Mouse (Mus musculus) sigmoid colon, adult 10 weeks (tissue): ENCODE data around the gene Syt3. TPM values are rescaled to one million over a fixed set of nuclear protein-coding genes. Genes with fewer than 3 reads are reported as not detected.

ENCODE experiments used
- polyA plus RNA-seq: library from polyadenylated mRNA; stranded (reverse); fragments of 350-450 nt; fragmentation: Illumina TruSeq; extraction: RNeasy Lipid Tissue Mini Kit (QIAGEN cat#74804); gene quantifications from one replicate; pipeline ENCODE4 v1.2.3, GENCODE M21; 2014; ENCODE audit warnings: low read depth, low replicate concordance

The Syt3 gene
- not detected for polyA plus RNA-seq

GRCm38 (mm10) chr7:44383980-44384715 is at the start of gene Syt3:
TSS of gene Syt3 (plus strand) at chr7:44384102.

DNA sequence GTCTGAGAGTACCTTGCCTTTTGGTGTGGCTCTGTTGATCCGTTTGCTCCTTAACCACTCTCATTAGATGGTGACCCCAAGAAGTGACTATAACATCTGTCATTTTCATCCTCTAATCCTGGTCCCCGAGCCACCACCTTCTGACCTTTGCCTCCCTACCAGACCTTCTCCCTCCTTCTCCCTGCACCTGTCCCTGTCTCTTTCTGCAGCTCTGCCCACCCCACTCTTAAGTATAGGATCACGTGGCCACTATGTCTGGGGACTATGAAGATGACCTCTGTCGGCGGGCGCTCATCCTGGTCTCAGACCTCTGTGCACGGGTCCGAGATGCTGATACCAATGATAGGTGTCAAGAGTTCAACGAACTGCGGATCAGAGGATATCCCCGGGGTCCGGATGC is 1.8 kb downstream of the Syt3 start, which contains the start of gene 1700008O03Rik:
Gene 1700008O03Rik, minus strand, starts transcription at position 101 of the 400 bp plus-strand sequence.

GRCm38 (mm10) chr7:44428968-44429521 is 45.1 kb downstream of the Syt3 start, which contains the start of gene Lrrc4b:
TSS of gene Lrrc4b (plus strand) at chr7:44429018.

Other genes starting within 250 kb of the Syt3 start
- not detected for gene Klk1b16, start 247.3 kb upstream of the Syt3 start, polyA plus RNA-seq
- gene Klk1b24, start 195.9 kb upstream of the Syt3 start, polyA plus RNA-seq = not detected
- not detected for gene Klk1b3, start 185.9 kb upstream of the Syt3 start, polyA plus RNA-seq
- gene Klk1b4, start 176.7 kb upstream of the Syt3 start, polyA plus RNA-seq = not detected
- gene Klk1b5, start 168.2 kb upstream of the Syt3 start, polyA plus RNA-seq = not detected
- 428 TPM for gene Klk1, start 158.7 kb upstream of the Syt3 start, polyA plus RNA-seq
- not detected for gene Gm36864, start 147.9 kb upstream of the Syt3 start, polyA plus RNA-seq
- gene 1700028J19Rik, start 137.4 kb upstream of the Syt3 start, polyA plus RNA-seq = 0.47 TPM
- 65.7 TPM for gene 2410002F23Rik, start 137.4 kb upstream of the Syt3 start, polyA plus RNA-seq
- gene Acp4, start 126.7 kb upstream of the Syt3 start, polyA plus RNA-seq = not detected
- not detected for gene Gm15517, start 122.7 kb upstream of the Syt3 start, polyA plus RNA-seq
- gene Clec11a, start 77.2 kb upstream of the Syt3 start, polyA plus RNA-seq = 1.2 TPM
- gene Shank1, start 73.8 kb upstream of the Syt3 start, polyA plus RNA-seq = 0.28 TPM
- not detected for gene 1700008O03Rik, start 1.7 kb downstream of the Syt3 start, polyA plus RNA-seq
- not detected for gene Lrrc4b, start 44.9 kb downstream of the Syt3 start, polyA plus RNA-seq
- gene Aspdh, start 81.3 kb downstream of the Syt3 start, polyA plus RNA-seq = not detected
- 1.6 TPM for gene Josd2, start 83.9 kb downstream of the Syt3 start, polyA plus RNA-seq
- 2.0 TPM for gene Emc10, start 112.4 kb downstream of the Syt3 start, polyA plus RNA-seq
- gene Fam71e1, start 112.5 kb downstream of the Syt3 start, polyA plus RNA-seq = not detected
- not detected for gene Mybpc2, start 140.6 kb downstream of the Syt3 start, polyA plus RNA-seq
- gene Spib, start 148.0 kb downstream of the Syt3 start, polyA plus RNA-seq = 1.6 TPM
- not detected for gene Pold1, start 164.7 kb downstream of the Syt3 start, polyA plus RNA-seq
- gene Nr1h2, start 169.8 kb downstream of the Syt3 start, polyA plus RNA-seq = 4.1 TPM
- gene Napsa, start 188.3 kb downstream of the Syt3 start, polyA plus RNA-seq = 1.2 TPM
- gene Kcnc3, start 206.6 kb downstream of the Syt3 start, polyA plus RNA-seq = 0.22 TPM